Mouse (Mus musculus) adrenal gland, adult 10 weeks (tissue): Measurements from ENCODE around the gene P2rx5. TPM values are rescaled to one million over a fixed set of nuclear protein-coding genes. Genes with fewer than 3 reads are reported as not detected.

Experiments
- polyA plus RNA-seq: library from polyadenylated mRNA; stranded (reverse); fragments of 350-450 nt; fragmentation: Illumina TruSeq; extraction: RNeasy Lipid Tissue Mini Kit (QIAGEN cat#74804); gene quantifications from one replicate; pipeline ENCODE4 v1.2.3, GENCODE M21; 2014; ENCODE audit warnings: low read depth, low replicate concordance

P2rx5 gene
- 1.3 TPM for polyA plus RNA-seq

DNA sequence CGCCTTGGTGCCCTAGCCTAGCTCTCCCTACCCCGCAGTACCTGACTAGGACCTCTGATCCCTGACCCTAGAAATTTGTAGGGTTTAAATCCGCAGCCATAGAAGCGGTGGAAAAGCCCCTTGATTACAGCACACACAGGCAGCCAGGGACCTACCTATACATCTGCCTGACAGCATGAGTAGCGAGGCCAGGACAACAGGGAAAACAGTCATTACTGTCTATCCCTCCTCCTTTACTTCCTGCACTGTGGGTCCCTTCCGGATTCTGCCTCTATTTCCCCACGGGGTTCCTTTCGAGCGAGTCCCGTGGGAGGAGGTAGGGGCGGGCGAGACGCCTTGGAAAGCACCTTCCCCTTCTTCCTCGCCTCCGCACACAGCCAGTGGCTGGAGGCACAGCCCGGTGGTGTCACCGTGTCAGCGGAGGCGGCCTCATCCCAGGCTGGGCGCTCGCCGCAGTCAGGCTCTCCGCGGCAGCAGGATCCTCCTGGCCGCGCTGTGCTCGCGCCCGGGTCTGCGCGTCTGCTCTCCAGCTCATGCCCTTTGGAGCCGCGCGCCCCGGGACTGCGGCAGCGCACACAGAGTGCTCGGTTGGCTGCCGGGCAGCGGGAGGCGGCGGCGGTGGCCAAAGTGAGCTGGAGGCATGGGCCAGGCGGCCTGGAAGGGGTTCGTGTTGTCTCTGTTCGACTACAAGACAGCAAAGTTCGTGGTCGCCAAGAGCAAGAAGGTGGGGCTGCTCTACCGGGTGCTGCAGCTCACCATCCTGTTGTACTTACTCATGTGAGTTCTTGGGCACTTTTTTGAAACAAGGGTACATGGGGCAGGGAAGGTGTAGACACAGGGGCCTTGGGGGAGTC is at the start of gene P2rx5:
P2rx5 (plus strand) TSS at position 465 of the 854 bp plus-strand sequence.

DNA sequence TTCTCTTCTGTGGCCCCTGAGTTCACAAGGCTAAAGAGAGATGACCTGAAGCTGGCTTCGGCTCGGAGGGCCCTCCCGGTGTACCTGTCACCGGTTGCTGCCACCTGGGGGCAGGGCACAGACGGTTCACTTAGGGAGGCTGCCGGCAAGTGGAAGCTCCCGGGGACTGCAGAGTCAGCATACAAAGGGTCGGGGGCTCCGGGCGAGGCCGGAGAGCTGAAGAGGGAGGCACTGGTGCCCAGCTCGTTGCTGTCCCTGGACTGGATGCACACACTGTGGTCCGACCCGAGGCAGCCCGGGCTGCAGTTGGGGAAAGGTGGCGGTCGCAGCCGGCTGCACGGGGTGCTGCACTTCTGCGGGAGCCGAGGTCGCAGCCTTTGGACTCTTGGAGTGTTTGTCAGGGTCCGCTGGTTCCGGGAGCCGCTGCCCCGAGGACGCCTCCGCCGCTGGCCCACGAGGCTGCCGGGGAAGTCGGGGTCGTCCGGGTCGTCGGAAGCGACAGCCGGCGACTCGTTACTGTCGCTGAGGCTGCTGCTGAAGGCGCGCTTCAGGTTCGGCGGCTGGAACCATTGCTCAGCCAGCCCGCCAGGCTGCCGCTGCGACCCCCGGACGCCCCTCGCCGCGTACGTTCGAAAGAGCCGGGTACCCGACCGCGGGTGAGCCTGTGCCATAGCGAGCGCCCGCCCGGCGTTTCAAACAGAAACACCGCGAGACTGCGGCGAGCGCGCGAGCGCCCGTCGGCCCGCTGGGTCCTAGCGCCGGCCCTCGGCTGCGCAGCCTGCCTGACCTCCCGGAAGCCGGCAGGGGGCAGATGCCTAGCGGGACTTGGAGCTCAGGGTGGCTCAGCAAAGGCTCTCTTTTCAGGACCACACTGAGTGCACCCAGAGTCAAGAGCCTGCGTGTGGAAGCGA is 22.4 kb upstream of the P2rx5 start, which contains the start of gene Haspin:
Haspin (minus strand) TSS at position 704 of the 911 bp plus-strand sequence.

DNA sequence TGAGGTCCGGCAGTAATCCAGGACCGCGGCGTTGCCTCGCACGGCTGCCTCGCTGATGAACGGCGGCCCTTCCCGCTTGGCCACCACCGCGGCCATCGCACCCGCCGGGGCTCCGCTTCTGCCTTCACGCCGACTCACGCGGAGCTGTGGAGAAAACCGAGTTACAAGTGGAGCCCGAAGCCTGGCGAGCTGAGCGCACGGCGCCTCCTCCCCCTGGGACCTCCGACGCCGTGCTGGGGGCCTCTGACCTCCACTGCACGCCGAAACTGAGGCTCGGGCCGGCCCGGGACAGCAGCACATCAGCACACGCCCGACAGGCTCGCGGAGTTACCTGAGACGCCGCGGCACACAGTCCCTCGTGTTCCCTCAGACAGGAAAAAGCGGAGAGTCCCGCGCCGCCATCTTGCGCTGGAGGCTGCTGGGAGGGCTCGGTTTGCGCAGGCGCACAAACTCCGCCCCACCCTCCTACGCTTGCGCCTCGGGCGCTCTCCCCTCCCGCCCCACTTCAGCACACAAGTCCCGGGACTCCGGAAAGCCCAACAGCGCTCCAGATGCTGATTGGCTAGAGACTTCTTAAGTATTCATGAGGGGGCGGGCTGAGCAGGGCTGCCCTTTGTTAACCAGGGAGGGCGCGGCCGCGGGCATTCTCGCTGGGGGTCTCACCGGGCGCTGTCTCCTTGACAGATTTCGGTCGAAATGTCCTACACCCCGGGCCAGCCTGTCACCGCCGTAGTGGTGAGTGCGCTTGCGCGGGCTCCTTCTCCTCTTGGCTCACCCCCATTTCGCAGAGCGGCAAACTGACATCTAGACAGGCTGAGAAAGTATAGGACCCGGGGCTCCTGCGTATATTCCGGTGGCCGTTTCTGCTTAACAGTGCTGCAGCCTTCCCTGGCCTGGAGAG is 16.6 kb downstream of the P2rx5 start, which contains the start of the genes Emc6 and Tax1bp3:
Emc6 (minus strand) TSS at position 430 of the 901 bp plus-strand sequence.
Tax1bp3 (plus strand) TSS at position 476 of the 901 bp plus-strand sequence.

DNA sequence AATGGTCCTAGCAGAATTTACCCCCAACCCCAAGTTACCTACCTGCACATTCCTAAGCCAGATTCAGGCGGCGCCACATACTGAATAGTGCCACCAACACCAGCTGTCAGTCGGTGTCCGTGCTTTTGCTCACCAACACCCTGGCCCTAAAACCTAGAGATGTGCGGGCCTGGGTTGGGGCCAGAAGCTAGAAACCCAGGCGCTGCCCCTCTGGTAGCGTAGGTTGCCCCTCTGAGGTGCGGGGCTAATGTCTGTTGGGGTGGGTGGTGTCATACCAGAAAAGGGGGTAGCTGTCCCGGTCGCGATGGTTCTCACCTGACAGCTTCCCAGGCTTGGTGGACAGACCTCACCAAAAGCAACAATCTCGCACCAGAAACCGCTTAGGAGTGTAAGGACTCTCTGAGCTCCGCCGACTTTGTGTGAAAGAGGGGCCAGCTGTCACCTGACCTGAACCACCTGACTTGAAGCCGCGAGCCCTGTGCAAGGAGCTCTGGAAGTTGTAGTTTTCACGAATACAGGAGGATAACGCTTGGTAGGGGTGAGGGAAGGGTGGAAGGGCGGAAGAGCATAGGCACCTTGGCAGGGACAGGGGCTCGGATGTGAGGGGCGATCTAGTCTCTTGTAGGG is 38.5 kb downstream of the P2rx5 start, which contains the start of gene Ctns:
Ctns (minus strand) TSS at position 440 of the 627 bp plus-strand sequence.

DNA sequence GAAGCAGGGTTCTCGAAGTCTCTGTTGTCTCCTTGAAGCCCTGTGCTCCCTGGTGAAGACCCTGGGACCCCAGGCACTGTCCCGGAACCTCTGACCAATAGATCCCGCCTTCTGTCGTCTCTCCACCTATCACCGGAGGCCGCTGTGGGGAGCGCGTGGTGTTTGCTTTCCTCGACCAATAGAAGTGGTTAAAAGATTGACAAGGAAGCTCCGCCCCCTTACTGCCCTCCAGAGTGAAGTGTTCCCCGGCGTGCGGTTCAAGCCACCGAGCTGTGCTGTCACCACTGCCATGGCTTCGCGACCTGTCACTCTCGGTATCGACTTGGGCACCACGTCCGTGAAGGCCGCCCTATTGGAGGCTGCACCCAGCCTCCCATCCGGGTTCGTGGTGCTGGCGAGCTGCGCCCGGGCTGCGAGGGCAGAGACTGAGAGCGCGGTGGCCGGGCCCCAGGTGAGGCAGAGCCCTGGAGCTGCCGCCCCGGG is 39.0 kb downstream of the P2rx5 start, which contains the start of gene Shpk:
Shpk (plus strand) TSS at position 231 of the 483 bp plus-strand sequence.

Other genes starting within 250 kb of the P2rx5 start
- 4.1 TPM for gene Atp2a3, start 199.3 kb upstream of the P2rx5 start, polyA plus RNA-seq
- not detected for gene P2rx1, start 161.3 kb upstream of the P2rx5 start, polyA plus RNA-seq
- 0.41 TPM for gene Camkk1, start 141.4 kb upstream of the P2rx5 start, polyA plus RNA-seq
- gene Ncbp3, start 112.6 kb upstream of the P2rx5 start, polyA plus RNA-seq, result 13.8 TPM
- 0.17 TPM for gene Itgae, start 69.8 kb upstream of the P2rx5 start, polyA plus RNA-seq
- 0.58 TPM for gene Haspin, start 22.1 kb upstream of the P2rx5 start, polyA plus RNA-seq
- gene Emc6, start 16.6 kb downstream of the P2rx5 start, polyA plus RNA-seq, result 53.9 TPM
- 35.5 TPM for gene Tax1bp3, start 16.7 kb downstream of the P2rx5 start, polyA plus RNA-seq
- 9.3 TPM for gene Ctns, start 38.6 kb downstream of the P2rx5 start, polyA plus RNA-seq
- 4.0 TPM for gene Shpk, start 39.0 kb downstream of the P2rx5 start, polyA plus RNA-seq
- gene Trpv1, start 73.9 kb downstream of the P2rx5 start, polyA plus RNA-seq, result 0.35 TPM
- gene Trpv3, start 107.0 kb downstream of the P2rx5 start, polyA plus RNA-seq, result 0.29 TPM
- gene Aspa, start 169.2 kb downstream of the P2rx5 start, polyA plus RNA-seq, result 33.6 TPM
- gene Gm49340, start 169.3 kb downstream of the P2rx5 start, polyA plus RNA-seq, result not detected
- gene Spata22, start 169.3 kb downstream of the P2rx5 start, polyA plus RNA-seq, result 3.1 TPM
- gene Olfr20, start 190.4 kb downstream of the P2rx5 start, polyA plus RNA-seq, result not detected
- not detected for gene Olfr376, start 210.8 kb downstream of the P2rx5 start, polyA plus RNA-seq
- gene Olfr1, start 239.2 kb downstream of the P2rx5 start, polyA plus RNA-seq, result not detected